Comparison of ENCODE assay signal across 11 mouse cellular contexts in the genomic region with DNA sequence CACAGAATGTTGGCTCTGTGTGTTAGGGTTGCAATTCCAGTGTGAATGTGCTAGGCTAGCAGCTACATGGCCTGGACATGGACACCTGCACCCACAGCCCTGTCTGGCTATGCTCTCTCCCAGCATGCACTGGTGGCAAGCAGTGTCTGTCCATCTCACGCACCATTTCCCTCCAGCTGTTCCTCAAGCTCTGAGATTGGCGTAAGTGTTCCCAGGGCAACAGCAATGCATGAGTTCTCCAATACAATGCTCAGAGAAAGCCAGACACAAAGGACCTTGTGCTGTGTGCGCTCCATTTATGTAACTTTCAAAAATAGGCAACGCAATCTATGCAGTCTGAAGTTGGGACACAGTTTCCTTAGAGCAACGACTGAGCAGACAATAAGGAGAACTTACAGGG. TPM values are rescaled to one million over a fixed set of nuclear protein-coding genes. Genes with fewer than 3 reads are reported as not detected.
DNase-seq lines count a peak whose midpoint lies in the region; ATAC-seq and TF ChIP-seq lines count a peak whose summit lies in the region.
"Had no signal": no experiment of that assay in that cellular context is flagged by ENCODE, and none has a peak within 500 bp of the region (broad histone marks: within the 10 kb centered on the region; RNA-seq: fewer than 3 reads in every experiment).

No protein-coding gene starts in this region.

- DNase-seq in A20 (ENCODE audit: low read depth, low spot score), result peak; percentile 67
- DNase-seq in brain, adult 2 months (ENCODE audit: low read depth, low spot score), result peak; percentile 28
- DNase-seq in midbrain, postnatal 0 days (ENCODE audit: low spot score), result peak; percentile 56
- DNase-seq in thymus, postnatal 25 days, result no peak
- no peak for DNase-seq in adrenal gland, postnatal 14 days
- DNase-seq in lung, postnatal 0 days (ENCODE audit: low spot score), result no peak
- DNase-seq: heart, adult 2 months; thymus, postnatal 4 days had no signal

- H3K27ac ChIP-seq in hindbrain, embryonic 12.5 days, result peak overlapping the region; percentile 66; the same call in 1 of the 2 replicates
- no peak overlapping the region for H3K27ac ChIP-seq in midbrain, postnatal 0 days (ENCODE audit: low read depth, low read length)
- H3K27ac ChIP-seq in lung, postnatal 0 days (ENCODE audit: low read length), result no peak overlapping the region
- H3K27ac ChIP-seq: heart, adult 2 months; liver, embryonic 14.5 days had no signal

- H3K4me2 ChIP-seq in hindbrain, embryonic 12.5 days (replicated peaks), result no peak overlapping the region
- H3K4me2 ChIP-seq in midbrain, postnatal 0 days (ENCODE audit: low read depth, low read length, poor library complexity, severe bottlenecking), result no peak overlapping the region
- no peak overlapping the region for H3K4me2 ChIP-seq in lung, postnatal 0 days (replicated peaks; ENCODE audit: low read depth, low read length)

- 26% methylated on average over 5 of the region's 5 CpGs for WGBS in hindbrain, embryonic 12.5 days
- 25% methylated on average over 5 of the region's 5 CpGs for WGBS in midbrain, postnatal 0 days
- WGBS in lung, postnatal 0 days, result 80% methylated on average over 5 of the region's 5 CpGs

- no peak overlapping the region for H3K9ac ChIP-seq in hindbrain, embryonic 12.5 days
- no peak overlapping the region for H3K9ac ChIP-seq in midbrain, postnatal 0 days (replicated peaks; ENCODE audit: low read length, poor library complexity, severe bottlenecking)
- no peak overlapping the region for H3K9ac ChIP-seq in lung, postnatal 0 days (replicated peaks; ENCODE audit: low read depth)
- H3K9ac ChIP-seq: liver, embryonic 14.5 days had no signal

- no peak overlapping the region for H3K4me3 ChIP-seq in hindbrain, embryonic 12.5 days
- H3K4me3 ChIP-seq in midbrain, postnatal 0 days (ENCODE audit: low read depth, low read length), result no peak overlapping the region
- no peak overlapping the region for H3K4me3 ChIP-seq in lung, postnatal 0 days (ENCODE audit: low read depth, low read length)
- H3K4me3 ChIP-seq: heart, adult 2 months had no signal

- no peaks in the 10 kb centered on the region for H3K9me3 ChIP-seq in hindbrain, embryonic 12.5 days (replicated peaks)
- H3K9me3 ChIP-seq in midbrain, postnatal 0 days (ENCODE audit: low read length), result no peaks in the 10 kb centered on the region
- H3K9me3 ChIP-seq in lung, postnatal 0 days (ENCODE audit: low read length), result no peaks in the 10 kb centered on the region

- ATAC-seq in hindbrain, embryonic 12.5 days (ENCODE audit: low FRiP score), result peak; percentile 84
- ATAC-seq in midbrain, postnatal 0 days (ENCODE audit: low FRiP score), result no peak
- no peak for ATAC-seq in lung, postnatal 0 days

- H3K36me3 ChIP-seq in hindbrain, embryonic 12.5 days, result no peaks in the 10 kb centered on the region
- H3K36me3 ChIP-seq in midbrain, postnatal 0 days (ENCODE audit: insufficient read depth, low read length), result no peaks in the 10 kb centered on the region
- H3K36me3 ChIP-seq in lung, postnatal 0 days (ENCODE audit: insufficient read depth, low read length), result no peaks in the 10 kb centered on the region

- H3K27me3 ChIP-seq in hindbrain, embryonic 12.5 days, result no peaks in the 10 kb centered on the region
- no peaks in the 10 kb centered on the region for H3K27me3 ChIP-seq in midbrain, postnatal 0 days (ENCODE audit: insufficient read depth, low read length)
- no peaks in the 10 kb centered on the region for H3K27me3 ChIP-seq in lung, postnatal 0 days (replicated peaks; ENCODE audit: insufficient read depth, low read length)

- no peak for TF ChIP-seq EP300 in lung, postnatal 0 days (IDR thresholded peaks at IDR 0.05)

- H3K4me1 ChIP-seq in hindbrain, embryonic 12.5 days, result peaks cover 5% of the 10 kb centered on the region; the same call in 1 of the 2 replicates
- H3K4me1 ChIP-seq in midbrain, postnatal 0 days (ENCODE audit: insufficient read depth, low read length), result no peaks in the 10 kb centered on the region; the same call in 1 of the 2 replicates
- H3K4me1 ChIP-seq in lung, postnatal 0 days (ENCODE audit: insufficient read depth, low read depth, low read length), result no peaks in the 10 kb centered on the region

- no peak for TF ChIP-seq CTCF in midbrain, postnatal 0 days (IDR thresholded peaks at IDR 0.05)
- no peak for TF ChIP-seq CTCF in lung, postnatal 0 days (IDR thresholded peaks at IDR 0.05)

RNA-seq across cellular contexts. Expression of a gene that starts 31.9 kb away (rescaled TPM):
- 156 and 161 TPM in 2 replicates for polyA plus RNA-seq in hindbrain, embryonic 12.5 days (2016; fragmentation: Nextera tagmentation; extraction: Ambion mirVana)
- total RNA-seq in midbrain, postnatal 0 days (2014; rRNA removed), result 169 and 264 TPM in 2 replicates
- 514 and 635 TPM in 2 replicates for polyA plus RNA-seq in midbrain, postnatal 0 days (2015; fragmentation: Nextera tagmentation; extraction: Ambion mirVana)
- 3.5 and 6.6 TPM in 2 replicates for total RNA-seq in adrenal gland, postnatal 14 days (2021)
- polyA plus RNA-seq in lung, postnatal 0 days (2015; fragmentation: Nextera tagmentation; extraction: Ambion mirVana), result 6.1 and 6.2 TPM in 2 replicates
- total RNA-seq: common myeloid progenitor, adult 5-6 weeks had no signal

RNA-seq across cellular contexts. Expression of a gene that starts 37.2 kb away (rescaled TPM):
- polyA plus RNA-seq in hindbrain, embryonic 12.5 days (2016; fragmentation: Nextera tagmentation; extraction: Ambion mirVana), result 3.9 and 5.0 TPM in 2 replicates
- total RNA-seq in midbrain, postnatal 0 days (2014; rRNA removed), result 8.8 and 17.8 TPM in 2 replicates
- polyA plus RNA-seq in midbrain, postnatal 0 days (2015; fragmentation: Nextera tagmentation; extraction: Ambion mirVana), result 4.2 and 5.6 TPM in 2 replicates
- 19.6 and 34.2 TPM in 2 replicates for total RNA-seq in adrenal gland, postnatal 14 days (2021)
- 42.1 and 56.8 TPM in 2 replicates for polyA plus RNA-seq in lung, postnatal 0 days (2015; fragmentation: Nextera tagmentation; extraction: Ambion mirVana)

Comparison
In these comparisons a context has a peak if more than half of its experiments do, and no peak if none do; other contexts are left out.
1. DNase-seq: peak in A20 (single experiment), brain, adult 2 months (single experiment) and midbrain, postnatal 0 days (single experiment); none in thymus, postnatal 25 days (single experiment), adrenal gland, postnatal 14 days (single experiment) and lung, postnatal 0 days (single experiment).
2. RNA of a gene that starts 31.9 kb away (polyA plus RNA-seq): 514 to 635 TPM in midbrain, postnatal 0 days and 156 to 161 TPM in hindbrain, embryonic 12.5 days; 6.1 to 6.2 TPM in lung, postnatal 0 days; every median in the first group is over 10 times any median in the second.